Mouse (Mus musculus) heart, postnatal 4 days (tissue): ENCODE data around the gene Aptx. TPM values are rescaled to one million over a fixed set of nuclear protein-coding genes. Genes with fewer than 3 reads are reported as not detected.
A peak's percentile ranks its signal among the peaks of the same experiment; 100 is the strongest.

Source experiments
- DNase-seq: peaks from one replicate; pipeline ENCODE4 v3.0.0; 2021
- total RNA-seq, 2 experiments: library from RNA; stranded (reverse); gene quantifications; 2 replicates each; pipeline ENCODE4 v1.2.3; 2021

Gene Aptx
- 10 to 100 TPM; 18.8 to 21.0 TPM for total RNA-seq

DNA sequence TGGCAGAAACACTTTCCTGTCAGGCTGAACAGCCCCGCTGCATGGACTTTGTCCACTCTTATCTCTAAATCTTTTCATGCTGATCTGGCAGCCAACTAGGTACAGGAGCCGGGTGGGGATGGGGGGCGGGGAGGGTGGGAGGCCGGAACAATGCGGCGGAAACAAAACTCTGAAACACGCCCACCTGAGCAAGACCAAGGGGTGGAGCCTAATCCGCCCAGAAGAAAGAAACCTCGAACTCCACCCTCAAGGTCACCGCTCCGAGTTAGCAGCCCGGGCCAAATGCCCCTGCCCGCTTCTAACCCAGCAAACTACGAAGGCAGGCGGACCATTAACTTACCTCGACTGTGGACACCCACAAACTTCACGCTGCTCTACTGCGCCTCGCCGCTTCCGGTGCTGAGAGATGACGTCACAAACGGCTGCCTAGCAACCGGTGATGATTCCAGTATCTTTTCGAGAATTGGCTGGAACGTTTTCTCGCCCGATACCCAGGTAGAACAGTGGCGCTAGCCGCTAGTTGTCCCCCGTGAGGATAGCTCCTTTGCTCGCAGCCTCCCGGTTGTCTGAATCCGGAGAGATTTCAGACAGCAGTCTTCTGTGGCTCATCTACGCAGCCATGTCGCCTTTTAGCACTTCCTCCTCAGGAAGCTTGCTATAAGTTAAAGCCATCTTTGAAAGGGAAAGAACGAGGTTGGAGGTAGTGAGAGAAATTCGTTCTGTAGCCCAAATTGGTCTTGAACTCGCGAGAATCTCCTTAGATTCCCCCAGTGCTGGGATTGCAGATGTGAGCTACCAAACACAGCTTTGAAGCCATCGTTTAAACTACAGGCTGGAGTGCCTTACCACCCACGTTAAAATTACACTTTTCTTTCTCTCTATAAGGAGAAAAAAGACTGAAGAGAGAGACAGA lies at the start of gene Aptx:
TSS of gene Aptx (minus strand) at position 398 of the 913 bp plus-strand sequence.
- peak; percentile 96 for DNase-seq

DNA sequence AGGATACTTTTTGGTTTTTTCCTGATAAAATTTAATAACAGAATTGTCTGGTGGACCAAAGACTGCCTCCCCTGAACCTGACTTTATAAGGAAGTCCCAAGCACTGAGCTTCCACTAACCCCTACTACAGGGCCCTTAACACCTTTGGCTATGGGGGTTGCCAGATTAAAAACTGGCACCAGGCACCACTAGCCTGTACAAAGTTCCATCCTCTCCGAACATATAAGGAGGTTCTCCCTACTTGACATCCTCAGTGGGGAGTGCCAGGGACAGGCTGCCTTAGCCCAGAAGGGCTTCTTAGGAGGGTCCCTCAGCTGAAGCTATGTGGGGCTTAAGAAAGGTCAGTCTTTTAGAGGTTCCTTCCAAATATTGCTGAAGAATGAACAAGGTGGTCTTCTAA lies 32.4 kb upstream of the Aptx start:
- DNase-seq: no peak

DNA sequence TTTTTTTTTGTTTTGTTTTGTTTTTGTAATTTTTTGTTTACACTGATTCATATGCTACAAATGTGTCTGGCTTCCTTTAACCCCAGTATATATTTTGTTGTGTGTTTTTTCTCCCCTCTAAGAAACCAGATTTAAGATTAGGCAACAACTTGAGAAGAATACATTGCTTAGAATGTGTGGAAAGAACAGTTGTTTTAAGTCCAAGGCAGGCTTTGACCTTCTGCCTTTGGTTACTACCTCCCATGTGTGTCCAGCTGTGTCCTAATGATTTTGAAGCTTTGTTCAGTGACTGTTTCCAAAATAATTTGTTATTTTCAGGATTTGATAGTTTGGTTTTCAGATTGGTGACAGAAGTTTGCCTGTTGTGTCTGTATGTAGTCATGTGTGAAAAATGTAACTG lies 28.3 kb upstream of the Aptx start:
- DNase-seq: no peak

DNA sequence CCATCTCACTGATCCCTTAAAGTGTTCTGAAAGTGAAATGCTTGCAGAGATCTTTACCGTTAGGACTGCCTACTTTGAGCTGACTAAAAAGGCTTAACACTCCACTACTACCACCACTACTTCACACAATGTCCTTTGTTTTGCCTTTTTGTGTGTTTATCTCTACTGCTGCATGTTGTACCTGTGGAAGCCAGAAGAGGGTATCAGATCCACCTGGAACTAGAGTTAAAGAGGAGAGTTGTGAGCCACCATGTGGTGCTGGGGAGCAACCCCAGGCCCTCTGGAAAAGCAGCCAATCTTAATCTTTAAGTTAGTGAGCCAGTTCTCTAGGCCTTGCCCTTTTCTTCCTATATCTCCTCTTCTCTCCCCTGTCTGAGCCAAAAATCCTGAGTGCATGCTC lies 24.3 kb upstream of the Aptx start:
- DNase-seq: no peak

DNA sequence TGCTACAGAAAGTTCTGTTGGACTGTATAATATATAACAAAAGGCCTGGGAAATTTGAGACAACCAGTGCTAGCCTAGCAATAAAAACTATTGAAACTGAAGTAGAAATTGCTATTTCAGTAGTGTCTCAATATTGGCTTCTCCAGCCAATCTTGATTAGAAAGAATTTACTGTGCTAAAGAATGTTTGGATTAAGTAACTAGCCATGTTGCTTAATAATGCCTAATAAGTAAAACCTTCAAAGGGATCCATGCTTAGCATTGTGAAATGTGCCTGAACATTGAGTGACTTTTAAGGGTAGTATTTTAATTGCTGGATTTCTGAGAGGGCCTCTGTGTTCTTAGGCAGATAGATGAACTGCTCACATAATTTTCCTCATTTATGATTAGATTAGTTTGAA lies 22.6 kb upstream of the Aptx start:
- no peak for DNase-seq

DNA sequence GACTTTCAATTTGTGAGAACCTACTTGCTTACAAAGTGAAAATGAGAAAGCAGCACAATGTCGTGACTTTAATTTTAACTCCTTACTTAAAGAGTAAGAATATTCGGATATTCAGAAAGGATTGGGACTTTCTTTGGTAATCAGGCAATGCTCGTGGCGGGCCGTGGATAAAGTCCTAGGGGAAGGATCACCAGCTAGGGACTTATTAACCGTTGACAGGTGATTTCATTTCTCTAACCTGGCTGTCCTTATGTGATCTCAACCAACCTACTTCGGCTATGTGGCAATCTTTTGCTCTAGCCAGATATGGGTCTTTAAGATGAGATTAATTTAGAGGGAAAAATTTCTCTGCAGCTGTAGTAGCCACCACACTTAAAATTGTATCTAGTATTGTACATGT lies 22.1 kb upstream of the Aptx start:
- DNase-seq: no peak

DNA sequence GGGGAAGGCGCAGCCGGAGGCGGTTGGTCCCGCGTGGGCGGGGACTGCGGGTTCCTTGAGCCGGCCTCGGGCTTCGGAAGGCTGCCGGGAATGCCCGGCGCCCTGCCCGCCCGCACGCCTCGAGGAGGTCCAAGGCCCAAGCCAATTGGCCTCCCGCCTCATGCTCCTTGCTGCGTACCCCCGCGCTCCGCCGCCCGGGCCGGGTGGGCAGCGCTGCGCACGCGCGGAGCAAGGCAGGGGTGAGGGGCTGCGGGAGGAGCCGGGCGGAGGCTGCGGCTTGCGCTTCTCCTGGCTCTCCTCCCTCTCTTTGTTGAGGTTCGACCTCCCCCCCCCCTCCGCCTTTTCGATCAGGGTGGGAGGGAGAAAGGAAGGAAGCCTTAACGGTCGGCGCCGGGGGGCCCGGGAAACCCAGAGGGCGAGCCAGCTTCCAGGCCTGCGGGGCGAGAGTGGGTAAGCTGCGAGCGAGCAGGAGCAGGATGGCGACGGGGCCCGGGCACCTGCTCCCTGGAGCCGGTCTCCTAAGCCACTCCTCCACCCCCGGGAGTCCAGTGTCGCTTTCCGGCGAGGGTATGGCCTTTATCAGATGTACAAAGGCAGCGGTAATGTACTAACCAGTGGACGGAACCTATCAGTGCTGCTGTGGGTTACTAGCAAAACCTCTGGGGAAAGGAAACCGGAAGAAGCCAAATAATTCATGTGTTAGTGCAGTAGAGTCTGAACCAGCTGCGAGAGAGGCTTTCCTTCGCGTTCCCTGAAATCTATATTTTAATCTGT lies 19.9 kb upstream of the Aptx start:
- peak; percentile 83 for DNase-seq

DNA sequence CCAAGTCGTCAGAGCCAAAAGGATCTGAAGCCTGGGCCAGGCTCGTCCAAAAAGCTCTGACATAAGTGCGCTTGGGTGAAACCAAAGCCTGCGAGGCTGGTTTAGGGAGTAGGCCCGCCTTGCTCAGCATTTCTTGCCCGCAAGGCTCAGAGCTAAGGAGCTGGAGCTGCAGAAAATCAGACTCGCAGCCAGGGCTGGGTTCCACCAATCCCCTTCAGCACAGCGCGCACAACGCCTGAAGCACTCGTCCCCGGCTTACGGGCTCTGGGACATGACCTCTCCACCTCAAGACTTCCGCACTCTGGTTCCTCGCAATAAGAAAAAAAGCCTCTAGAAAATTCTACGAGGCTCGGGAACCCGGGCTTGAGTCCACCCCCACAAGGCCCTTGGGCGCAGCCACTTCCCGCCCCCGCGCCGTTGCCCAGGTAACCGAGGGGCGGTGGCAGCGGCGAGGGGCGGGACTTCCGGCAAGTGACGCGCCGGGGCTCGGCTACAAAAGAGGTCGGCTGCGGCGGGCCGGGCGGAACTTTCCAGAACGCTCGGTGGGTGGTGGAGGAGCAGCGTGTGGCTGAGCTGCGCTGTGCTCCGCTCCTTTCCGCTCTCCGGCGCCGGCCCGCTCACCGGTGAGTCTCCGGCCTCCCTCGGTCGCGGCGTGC lies 19.1 kb upstream of the Aptx start, which contains the start of gene Dnaja1:
TSS of gene Dnaja1 (plus strand) at position 140 of the 656 bp plus-strand sequence.
- peak; percentile 99 for DNase-seq

DNA sequence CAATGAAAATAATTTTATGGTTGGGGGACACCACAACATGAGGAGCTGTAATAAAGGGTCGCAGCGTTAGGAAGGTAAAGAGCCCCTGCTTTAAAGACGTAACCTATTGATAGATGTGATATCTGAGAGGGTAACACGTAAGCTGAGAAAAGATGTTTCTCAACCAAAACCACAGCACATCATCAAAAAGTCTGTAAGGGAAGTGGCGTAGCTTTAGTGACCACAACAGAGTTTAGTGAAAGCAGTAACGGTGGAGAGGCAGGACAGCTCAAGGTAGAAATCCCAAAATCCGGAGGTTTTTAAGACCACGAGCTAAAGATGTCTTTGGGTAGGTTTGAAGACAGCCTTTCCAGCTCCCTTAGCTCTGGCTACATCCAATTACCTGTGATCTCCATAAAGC lies 17.9 kb upstream of the Aptx start:
- no peak for DNase-seq

DNA sequence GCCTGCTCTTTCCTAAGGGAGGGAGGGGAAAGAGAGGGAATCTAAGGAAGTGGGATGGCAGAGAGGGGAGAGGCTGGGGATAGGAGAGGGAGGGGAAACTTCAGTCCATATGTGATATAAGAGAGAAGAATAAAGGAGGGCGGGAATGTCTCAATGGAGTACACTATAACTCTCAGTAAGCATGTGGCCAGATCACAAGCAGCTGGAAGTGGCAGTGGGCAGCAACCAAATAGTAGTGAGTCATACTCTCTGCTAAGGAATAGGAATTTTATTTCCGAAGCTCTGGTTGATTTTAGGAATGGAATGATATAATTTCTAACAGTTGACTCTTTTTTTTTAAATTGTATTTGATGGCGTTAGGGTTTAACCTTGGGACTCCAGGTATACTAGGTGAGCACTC lies 14.1 kb upstream of the Aptx start:
- DNase-seq: no peak

DNA sequence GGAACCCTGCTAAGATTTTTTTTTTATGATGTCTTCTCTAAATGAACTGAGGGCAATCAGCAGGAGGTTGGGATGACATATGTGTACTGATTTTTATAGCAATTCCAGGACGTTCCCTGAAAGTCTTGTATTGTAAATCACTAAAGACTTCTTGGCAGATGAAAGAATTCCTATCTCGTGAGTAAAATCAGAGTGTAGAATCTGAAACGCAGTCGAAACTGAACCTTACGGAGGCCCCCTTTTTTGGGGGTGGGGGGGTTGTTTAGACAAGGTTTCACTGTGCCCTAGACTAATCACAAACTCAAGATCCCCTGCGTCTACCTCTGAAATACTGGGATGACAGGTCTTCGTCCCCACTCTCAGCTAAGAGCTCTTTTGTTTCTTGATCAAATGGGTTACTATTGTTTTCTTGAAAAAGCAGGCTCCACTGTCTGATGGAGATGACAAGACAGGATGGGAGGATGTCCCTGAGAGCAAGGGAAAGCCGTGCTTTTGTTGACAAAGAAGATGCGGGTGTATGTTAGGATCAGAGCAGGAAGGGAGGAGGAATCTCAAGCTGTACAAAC lies 799 bp upstream of the Aptx start:
- no peak for DNase-seq

DNA sequence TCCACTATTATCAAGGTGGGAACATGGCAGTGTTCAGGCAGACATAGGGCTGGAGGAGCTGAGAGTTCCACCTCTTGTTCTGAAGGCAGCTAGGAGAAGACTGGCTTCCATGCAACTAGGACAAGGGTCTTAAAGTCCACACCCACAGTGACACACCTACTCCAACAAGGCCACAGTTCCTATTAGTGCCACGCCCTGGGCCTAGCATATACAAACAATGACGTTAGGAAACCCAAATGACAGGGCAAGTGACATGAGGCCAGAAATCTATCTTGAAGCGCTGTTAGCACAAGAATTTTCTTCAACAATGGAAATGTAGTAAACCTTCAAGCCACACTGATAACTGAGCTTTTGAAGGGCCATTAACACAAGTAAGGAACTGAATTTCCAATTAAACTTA lies 1.2 kb downstream of the Aptx start:
- DNase-seq: no peak

DNA sequence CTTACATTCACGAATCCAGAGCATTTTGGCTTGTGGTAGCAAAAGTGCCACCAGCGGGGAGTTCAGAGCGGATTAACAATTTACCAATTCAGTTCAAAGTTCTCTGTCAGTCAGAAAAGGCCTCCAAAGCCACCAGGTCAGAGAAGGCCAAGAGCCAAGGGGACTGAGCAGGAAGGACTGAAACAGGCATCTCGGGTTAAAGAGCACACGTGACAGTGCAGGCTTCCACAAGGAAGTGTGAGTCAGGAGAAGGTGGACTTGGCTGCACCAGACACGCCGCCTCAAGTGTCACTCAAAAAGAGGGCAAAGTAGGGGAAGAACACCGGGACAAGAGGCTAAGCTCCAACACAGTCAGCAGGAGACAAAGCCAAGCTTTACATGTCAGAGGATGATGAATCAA lies 2.8 kb downstream of the Aptx start:
- DNase-seq: no peak

DNA sequence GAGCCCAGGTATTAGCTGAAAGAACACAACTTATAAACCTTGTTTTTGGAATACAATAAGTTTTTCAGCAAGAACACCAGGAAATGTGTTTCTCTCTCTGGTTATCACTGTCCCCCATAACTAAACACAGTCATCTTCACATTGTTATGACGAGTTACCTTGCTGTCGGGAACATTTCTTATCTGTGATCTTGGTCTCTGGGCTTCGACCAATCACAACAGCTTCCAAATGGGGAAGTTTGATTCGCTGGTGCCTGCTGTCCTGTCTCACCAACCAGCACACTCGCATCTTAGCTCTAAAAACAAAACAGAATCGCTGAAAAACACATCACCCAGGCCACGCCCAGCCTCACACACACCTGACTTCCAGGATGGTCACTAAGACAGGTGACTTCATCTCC lies 5.9 kb downstream of the Aptx start:
- DNase-seq: no peak

DNA sequence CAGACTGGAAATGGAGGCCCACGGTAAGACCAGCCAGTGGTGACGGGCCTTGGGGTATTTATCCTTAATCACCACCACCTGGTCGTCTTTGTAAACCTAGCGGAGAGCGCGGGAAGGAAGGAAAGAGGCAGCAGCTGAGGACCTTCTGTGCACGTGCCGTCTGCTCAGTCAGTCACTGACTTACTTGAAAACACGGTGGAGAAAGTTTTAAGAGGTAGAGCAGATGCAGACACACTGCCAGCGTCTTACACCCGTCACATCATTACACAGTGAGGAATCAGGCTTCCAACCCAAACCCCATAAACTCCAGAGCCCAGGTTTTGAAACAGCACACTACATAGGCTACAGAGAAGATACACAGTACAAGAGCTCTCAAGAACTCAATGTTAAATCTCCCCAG lies 11.9 kb downstream of the Aptx start:
- no peak for DNase-seq

DNA sequence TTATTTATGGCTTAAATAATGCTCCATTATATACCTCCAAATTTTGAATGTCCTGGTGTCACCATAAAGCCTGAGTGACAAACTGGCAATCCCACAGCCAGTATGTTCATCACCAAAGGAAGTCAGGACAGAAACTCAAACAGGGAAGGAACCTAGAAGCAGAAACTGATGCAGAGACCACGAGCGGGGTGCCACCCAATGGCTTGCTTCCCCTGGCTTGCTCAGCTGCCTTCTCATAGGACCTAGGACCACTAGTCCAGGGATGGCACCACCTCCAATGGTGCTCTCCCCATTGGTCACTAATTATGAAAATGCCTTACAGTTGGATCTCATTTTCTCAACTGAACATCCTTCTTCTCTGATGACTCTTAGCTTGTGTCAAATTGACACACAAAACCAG lies 19.7 kb downstream of the Aptx start:
- DNase-seq: no peak

DNA sequence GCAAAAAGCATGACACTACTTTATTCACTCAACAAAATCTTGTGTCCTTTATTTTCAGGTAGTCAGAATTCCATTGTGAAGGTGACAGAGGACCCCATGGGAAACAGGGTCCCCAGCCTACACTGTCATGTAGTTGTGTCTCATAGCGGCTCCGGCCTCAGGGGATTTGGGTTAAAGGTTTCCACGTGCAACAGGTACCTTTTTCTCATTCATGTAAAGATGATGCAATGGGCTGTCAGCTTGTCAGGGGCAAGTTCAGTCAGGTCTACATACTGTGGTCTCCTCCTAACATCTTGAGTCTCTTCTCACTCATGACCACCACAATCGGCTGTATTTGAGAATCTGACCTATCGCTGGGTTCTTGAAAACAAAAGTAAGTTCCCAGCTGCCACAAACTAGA lies 20.6 kb downstream of the Aptx start:
- DNase-seq: no peak

DNA sequence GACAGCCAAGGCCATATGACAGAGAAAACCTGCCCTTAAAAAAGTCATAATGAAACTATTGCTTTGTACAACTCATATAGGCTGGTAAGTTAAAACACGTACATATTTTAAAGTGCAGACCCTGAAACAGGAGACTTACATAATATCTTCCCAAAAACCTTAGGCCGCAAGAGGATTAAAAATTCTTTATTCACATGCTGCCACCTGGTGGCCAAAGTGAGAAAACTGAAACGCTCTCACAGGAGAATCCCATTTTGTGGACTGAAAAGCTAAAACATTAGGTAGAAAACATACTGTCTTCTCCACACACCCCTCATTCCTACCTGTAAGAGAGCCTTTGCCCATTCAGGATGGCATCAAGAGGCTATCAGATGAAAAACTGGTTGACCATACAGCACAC lies 21.1 kb downstream of the Aptx start:
- peak; percentile 71 for DNase-seq

DNA sequence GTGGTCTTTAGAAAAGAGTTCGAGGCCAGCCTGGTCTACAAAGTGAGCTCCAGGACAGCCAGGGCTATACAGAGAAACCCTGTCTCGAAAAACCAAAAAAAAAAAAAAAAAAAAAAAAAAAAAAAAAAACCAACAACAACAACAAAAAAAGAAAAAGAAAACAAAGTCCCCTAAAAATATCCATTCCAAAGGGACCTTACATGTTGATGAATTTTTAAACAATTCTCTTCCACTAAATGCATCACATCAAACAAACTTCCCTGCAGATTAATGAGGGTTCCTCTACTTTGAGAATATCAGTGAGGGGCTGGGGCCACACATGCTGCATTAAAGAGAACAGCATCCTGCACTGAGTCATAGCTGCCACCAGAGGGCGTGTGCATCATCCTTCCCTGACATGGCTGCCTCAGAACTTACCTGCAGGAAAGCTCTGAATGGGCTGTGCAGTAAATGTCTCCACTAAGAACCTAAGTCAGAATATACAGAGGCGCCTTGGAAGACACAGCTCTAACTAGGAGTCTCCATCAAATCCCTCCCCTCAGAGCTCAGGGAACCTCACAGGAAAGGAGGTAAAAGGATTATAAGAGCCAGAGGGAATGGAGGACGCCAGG lies 22.6 kb downstream of the Aptx start:
- DNase-seq: peak; percentile 31

DNA sequence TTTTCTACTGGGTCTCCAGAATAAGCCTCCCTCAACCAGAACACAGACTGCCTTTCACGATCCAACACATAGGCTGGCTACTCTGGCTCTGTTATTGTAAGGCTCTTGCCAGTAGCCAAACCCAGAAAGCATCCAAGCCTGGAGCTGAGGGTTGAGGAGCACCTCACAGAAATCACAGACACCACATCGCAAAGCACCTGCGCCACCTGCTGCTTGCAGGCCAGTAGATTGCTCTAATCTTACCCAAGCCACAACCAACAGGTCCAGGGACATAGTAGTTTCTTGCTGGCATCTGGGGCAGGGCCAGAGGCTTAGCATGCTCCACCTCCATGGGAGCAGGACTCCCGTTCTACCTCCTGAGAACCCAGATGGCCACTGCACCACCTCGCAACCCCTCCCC lies 25.9 kb downstream of the Aptx start:
- peak; percentile 41 for DNase-seq

DNA sequence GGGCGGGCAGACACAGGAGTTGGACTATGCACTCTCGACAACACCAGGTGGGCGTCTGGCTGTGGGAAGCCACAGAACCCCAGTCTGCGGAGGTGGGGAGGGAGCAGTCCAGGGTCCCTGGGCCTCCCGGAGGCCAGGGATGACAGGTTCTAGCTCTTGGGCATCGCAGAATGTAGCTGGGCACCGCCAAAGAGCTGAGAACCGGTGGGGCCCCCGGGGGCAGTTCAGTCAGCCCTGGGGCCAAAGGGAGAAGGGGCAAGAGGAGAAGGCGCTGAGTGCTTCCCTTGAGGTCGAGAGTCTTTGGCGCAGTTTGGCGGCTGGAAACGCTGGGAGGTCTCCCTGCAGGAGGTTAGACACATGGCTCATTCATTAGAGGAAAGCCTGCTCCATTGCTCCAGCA lies 26.7 kb downstream of the Aptx start:
- DNase-seq: no peak

DNA sequence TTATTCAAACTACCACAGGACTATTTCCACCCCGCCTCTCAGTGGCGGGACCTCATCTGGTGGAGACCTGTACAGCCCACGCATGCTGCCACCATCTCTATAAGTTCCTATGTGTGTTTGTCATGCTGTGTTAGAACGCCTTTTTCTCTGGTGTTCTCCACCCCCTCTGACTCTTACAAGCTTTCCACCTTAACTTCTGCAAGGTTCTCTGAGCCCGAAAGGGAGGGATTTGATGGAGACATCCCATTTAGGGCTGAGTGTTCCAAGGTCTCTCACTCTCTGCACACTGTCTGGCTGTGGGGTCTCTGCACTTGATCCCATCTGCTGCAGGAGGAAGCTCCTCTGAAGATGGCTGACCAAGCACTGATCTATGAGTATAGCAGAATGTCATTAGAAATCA lies 29.5 kb downstream of the Aptx start:
- DNase-seq: no peak
